Mouse (Mus musculus) hindbrain, embryonic 13.5 days (tissue): Measurements from ENCODE around the gene Prr22. TPM values are rescaled to one million over a fixed set of nuclear protein-coding genes. Genes with fewer than 3 reads are reported as not detected.
A peak's percentile ranks its signal among the peaks of the same experiment; 100 is the strongest.

Experiments
- ATAC-seq: fragments of 200-750 bp; cut with Nextera tagmentation; 2 replicates; pipeline ENCODE4 v1.8.0; 2017; ENCODE audit warnings: moderate TSS enrichment; ENCODE audit not compliant: low FRiP score
- H3K27ac ChIP-seq: fragments of 300-500 bp; sonication (generic); 2 replicates; pipeline ENCODE4 v1.5.1; 2015; ENCODE audit warnings: inconsistent platforms, mild to moderate bottlenecking, moderate library complexity
- H3K27me3 ChIP-seq: fragments of 300-500 bp; sonication (generic); 2 replicates; pipeline ENCODE4 v1.6.1; 2015; ENCODE audit warnings: mild to moderate bottlenecking, inconsistent platforms
- H3K36me3 ChIP-seq: fragments of 300-500 bp; sonication (generic); 2 replicates; pipeline ENCODE4 v1.6.1; 2015; ENCODE audit warnings: mild to moderate bottlenecking, inconsistent platforms
- H3K4me1 ChIP-seq: fragments of 300-500 bp; sonication (generic); replicated peaks from 2 replicates; pipeline ENCODE4 v1.6.1; 2015; ENCODE audit warnings: inconsistent platforms
- H3K4me2 ChIP-seq: fragments of 300-500 bp; sonication (generic); 2 replicates; pipeline ENCODE4 v1.6.1; 2015; ENCODE audit warnings: inconsistent platforms, mild to moderate bottlenecking, moderate library complexity
- H3K4me3 ChIP-seq: fragments of 300-500 bp; sonication (generic); 2 replicates; pipeline ENCODE4 v1.5.1; 2015; ENCODE audit warnings: mild to moderate bottlenecking, inconsistent platforms
- H3K9ac ChIP-seq: fragments of 300-500 bp; sonication (generic); 2 replicates; pipeline ENCODE4 v1.6.1; 2015; ENCODE audit warnings: mild to moderate bottlenecking, inconsistent platforms
- H3K9me3 ChIP-seq: fragments of 300-500 bp; sonication (generic); 2 replicates; pipeline ENCODE4 v1.6.1; 2016; ENCODE audit warnings: inconsistent platforms
- WGBS: fragments of 180-500 bp; shearing (Covaris S2); methylation state at CpG from one replicate; pipeline ENCODE4 v1.1.7; 2015; 5-methylcytosine and 5-hydroxymethylcytosine counted together
- polyA plus RNA-seq: library from polyadenylated mRNA; unstranded; fragments of >200 nt; fragmentation: Nextera tagmentation; extraction: Ambion mirVana; gene quantifications from 2 replicates; pipeline ENCODE4 v1.2.1, GENCODE M21; 2015

Gene Prr22
- polyA plus RNA-seq, 1 experiment from 2014 or later, result 1.0 TPM

DNA sequence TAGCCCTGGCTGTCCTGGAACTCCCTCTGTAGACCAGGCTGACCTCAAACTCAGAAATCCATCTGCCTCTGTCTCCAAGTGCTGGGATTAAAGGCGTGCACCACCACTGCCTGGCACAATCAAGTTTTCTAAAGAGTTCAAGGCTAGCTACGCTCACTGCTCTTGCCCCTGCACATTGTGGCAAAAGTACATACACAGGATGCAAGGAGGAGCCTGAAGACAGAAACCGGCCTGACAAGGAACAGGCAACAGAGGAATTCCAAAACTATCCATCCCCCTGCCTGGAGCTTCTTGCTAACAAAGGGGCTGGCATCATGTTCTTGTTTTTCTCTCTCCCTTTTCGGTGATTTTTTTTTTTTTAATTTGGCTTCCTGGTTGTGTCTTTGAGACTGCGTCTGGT, 25.9 kb upstream of the Prr22 start:
- Histone ChIP-seq H3K4me3 (no peak overlapping the region), H3K9me3 (no peaks in the 10 kb centered on the region), H3K4me2 (no peak overlapping the region), H3K27ac (no peak overlapping the region), H3K9ac (no peak overlapping the region), H3K27me3 (peaks cover 15% of the 10 kb centered on the region; the same call in 1 of the 2 replicates), H3K4me1 (no peaks in the 10 kb centered on the region), H3K36me3 (no peaks in the 10 kb centered on the region)
- 73% methylated on average over 5 of the region's 5 CpGs for whole genome bisulfite sequencing
- no peak for ATAC-seq

DNA sequence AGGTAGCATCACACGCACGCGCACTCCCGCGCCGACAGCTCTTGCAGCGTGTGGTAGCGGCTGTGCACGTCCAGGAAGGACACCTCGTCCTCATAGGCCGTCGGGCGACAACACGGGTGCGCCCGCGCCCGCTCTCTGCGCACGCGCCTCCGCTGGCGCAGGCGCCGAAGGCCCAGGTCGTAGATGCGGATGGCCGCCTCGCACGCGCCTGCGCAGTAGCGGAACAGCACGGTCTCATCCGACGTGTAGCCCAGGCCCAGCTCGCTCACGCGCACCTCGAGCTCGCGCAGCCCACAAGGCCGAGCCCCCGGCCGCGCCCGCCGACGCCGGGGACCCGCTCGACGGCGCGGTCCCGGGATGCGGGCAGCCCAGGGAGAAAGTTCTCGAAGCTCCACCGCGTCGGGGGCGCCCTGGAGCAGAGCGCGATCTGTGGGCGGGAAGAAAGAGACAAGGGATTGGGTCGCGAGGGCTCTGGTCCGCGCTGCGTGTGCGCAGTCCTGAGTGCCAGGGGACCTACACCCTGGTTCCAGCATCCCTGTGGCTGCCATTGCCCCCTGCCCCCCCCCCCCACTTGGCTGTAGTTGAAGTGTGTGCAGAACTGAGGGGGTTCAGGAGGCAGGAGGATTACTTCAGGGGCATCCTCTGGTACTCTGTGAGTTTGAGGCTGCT, 18.5 kb upstream of the Prr22 start:
- Histone ChIP-seq H3K9ac (no peak overlapping the region; the same call in 1 of the 2 replicates), H3K27ac (no peak overlapping the region)
- WGBS, result 25% methylated on average over 70 of the region's 71 CpGs

DNA sequence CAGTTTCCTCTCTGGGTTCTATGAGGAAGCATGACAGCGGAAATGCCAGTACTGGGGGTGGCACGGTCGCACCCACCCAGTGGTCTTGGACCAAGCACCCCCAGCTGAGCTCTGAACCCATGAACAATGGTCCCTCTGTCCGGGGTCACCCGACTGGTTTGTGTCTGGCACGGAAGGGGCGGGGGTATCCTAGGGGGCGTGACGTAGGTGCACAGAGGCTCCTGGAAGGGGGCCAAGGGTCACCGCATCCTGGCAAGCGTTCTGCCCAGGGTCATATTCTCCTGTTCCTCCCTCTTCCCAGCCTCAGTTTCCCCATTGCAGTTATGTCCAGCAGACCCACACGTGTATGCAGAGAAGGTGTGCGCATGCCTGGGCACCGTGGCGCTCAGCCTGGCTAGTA, 16.6 kb upstream of the Prr22 start:
- 23% methylated on average over 15 of the region's 15 CpGs for WGBS

More for the DNA sequence above, 18.5 kb upstream of the Prr22 start:
- H3K27me3 ChIP-seq, result peaks cover 84% of the 10 kb centered on the region
- ATAC-seq, result peak; percentile 82
- H3K4me2 ChIP-seq, result peak overlapping the region; percentile 46
- peak overlapping the region; percentile 36 for H3K4me3 ChIP-seq
- no peaks in the 10 kb centered on the region for H3K4me1 ChIP-seq
- H3K9me3 ChIP-seq, result no peaks in the 10 kb centered on the region
- H3K36me3 ChIP-seq, result no peaks in the 10 kb centered on the region

DNA sequence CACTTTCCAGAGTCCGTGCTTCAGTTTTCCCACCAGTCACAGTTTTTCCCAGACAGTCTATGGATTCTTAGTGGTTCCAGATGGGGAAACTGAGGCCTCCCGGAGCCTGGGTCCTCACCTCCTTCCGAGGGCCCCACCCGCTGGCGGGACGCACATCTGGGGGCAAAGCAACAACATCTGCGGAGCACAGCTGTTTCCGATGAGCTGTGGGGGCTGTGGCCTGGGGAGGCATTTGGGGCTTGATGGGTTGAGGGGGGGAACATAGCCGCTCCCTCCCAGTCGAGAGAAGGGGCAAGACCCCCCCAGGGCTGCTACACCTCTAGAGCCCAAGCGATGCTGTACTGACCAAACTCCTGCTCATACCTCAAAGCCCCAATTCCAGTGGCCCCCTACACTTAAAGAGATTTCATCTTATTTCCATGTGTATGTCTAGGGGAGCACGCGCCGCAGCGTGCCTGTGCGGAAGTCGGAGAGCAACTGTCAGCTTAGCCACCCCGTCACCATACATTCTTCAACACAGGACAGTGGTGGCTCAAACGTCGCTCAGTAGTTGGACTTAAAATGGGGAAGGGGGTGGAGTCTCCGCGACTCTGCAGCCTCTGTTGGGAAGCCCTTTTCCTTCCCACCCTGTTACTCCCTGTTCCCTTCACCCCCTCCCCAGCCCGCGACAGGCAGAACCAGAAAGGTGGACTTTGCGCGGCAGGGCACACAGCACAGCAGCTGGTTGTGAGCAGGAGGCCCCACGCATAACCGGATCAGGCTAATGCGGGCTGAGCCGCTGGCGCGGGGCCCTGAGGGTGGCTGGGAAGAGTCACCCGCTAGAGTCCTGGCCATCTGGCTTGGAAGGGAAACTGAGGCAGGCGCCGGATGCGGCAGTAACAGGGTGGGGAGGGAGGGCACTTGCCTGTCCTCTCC, 15.5 kb upstream of the Prr22 start:
- no peak overlapping the region for H3K4me2 ChIP-seq
- no peaks in the 10 kb centered on the region for H3K36me3 ChIP-seq

More for the DNA sequence above, 16.6 kb upstream of the Prr22 start:
- Histone ChIP-seq H3K4me1 (peaks cover 18% of the 10 kb centered on the region), H3K9ac (no peak overlapping the region), H3K27ac (no peak overlapping the region), H3K9me3 (no peaks in the 10 kb centered on the region), H3K4me2 (no peak overlapping the region), H3K36me3 (no peaks in the 10 kb centered on the region), H3K27me3 (peaks cover 95% of the 10 kb centered on the region), H3K4me3 (no peak overlapping the region)
- ATAC-seq, result no peak

DNA sequence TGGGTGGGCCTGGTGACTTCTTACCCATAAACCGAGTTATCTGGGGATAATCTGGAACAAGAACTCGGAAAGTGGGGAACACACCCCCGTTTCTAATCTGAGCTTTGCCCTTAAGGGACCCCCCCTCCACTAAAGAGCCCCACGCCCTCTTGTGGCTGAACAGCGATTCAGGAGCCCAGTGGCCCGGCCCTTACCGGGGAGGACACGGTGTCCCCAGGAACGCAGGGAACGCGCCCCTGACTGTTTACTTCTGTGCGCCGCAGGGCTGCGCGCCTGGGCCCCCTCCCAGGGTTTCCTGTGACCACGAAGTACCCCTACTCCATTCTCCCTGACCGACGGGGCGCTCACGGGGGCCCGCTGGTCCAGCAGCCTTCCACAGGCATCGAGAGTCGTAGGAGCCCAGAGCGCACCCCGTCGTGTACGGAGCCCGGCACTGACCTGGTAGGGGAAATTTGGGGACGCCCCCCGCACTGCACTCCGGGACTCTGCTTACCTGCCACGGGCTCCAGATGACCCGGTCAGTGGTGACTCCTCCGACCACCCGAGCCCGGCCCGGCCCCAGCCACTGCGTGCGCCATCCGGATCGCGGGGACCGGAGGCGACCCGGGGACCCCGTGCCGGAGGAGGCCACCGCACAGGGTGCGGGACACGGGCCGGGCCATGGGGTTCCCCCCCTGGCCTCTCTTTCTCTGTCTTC, 13.2 kb upstream of the Prr22 start:
- Histone ChIP-seq H3K27me3 (peaks cover 92% of the 10 kb centered on the region), H3K4me1 (peaks cover 26% of the 10 kb centered on the region), H3K9me3 (no peaks in the 10 kb centered on the region), H3K4me2 (peak overlapping the region; percentile 71), H3K9ac (peak overlapping the region; percentile 66), H3K27ac (no peak overlapping the region), H3K4me3 (peak overlapping the region; percentile 42), H3K36me3 (no peaks in the 10 kb centered on the region)
- 1% methylated on average over 46 of the region's 51 CpGs for WGBS
- no peak for ATAC-seq

More for the DNA sequence above, 15.5 kb upstream of the Prr22 start:
- Histone ChIP-seq H3K9ac (no peak overlapping the region), H3K27ac (no peak overlapping the region), H3K4me3 (no peak overlapping the region), H3K4me1 (peaks cover 22% of the 10 kb centered on the region), H3K9me3 (no peaks in the 10 kb centered on the region), H3K27me3 (peaks cover 99% of the 10 kb centered on the region)
- 17% methylated on average over 36 of the region's 36 CpGs for WGBS
- no peak for ATAC-seq

DNA sequence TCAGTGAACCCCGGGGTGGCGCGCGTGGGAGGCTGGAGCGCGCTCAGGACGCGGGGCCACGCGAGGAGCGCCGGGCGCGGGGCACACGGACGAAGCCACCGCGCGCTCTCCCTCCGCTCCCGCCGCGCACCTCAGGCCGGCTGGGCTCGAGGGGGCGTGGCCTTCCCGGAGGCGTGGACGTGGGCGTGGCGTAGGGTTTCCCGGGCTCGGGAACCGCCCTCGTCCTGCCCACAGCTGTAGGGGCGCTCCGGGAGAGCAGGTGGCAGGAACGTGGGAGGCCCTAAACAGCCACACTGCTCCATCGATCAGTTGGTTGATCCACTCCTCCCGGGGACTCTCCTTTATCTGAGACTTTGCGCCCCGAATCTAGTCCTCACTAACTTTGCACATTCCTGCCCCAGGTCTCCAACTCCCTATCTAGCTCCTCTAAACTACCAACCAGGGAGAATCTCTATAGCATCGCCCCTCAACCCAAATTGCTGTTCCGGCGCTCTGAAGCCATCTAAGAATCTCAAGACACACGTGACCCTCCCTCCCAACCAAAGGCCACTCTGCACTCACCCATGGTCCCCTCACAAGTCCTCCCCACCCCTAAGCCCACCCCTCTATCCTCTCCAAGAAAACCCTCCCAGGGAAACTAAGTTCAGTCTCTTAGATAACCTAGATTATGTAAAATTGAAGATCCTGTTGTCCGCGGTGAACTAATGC, 12.5 kb upstream of the Prr22 start, which contains the start of gene Nrtn:
Gene Nrtn (minus strand): TSS at position 115 of the 708 bp plus-strand sequence.
- 2% methylated on average over 29 of the region's 48 CpGs for WGBS
- no peaks in the 10 kb centered on the region for H3K9me3 ChIP-seq
- peaks cover 84% of the 10 kb centered on the region for H3K27me3 ChIP-seq
- H3K9ac ChIP-seq, result peak within 1 kb of the TSS; percentile 66
- H3K27ac ChIP-seq, result no peak within 1 kb of the TSS
- H3K4me2 ChIP-seq, result peak within 1 kb of the TSS; percentile 71
- peaks cover 30% of the 10 kb centered on the region for H3K4me1 ChIP-seq
- no peak for ATAC-seq
- no peaks in the 10 kb centered on the region for H3K36me3 ChIP-seq
- peak within 1 kb of the TSS; percentile 42 for H3K4me3 ChIP-seq

DNA sequence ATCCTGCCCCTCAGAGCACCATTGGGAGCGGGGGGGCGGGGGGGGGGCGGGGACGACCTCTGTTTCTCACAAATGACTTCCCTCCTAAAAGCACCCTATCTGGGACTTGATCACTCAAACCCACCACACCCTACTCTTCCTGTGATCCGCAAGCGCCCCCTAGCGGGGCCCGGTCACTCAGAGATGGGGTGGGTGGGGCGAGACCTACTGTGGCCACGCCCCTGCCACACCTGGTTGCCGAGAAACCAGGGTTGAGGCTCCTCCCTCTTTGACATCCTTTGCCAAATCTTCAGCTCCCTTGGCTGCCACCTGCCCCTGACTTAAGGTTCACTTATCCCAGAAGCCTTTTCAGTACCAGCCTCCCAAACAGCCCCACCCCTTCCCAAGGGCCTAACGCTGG, 11.9 kb upstream of the Prr22 start:
- Histone ChIP-seq H3K36me3 (no peaks in the 10 kb centered on the region), H3K4me1 (peaks cover 36% of the 10 kb centered on the region), H3K9me3 (no peaks in the 10 kb centered on the region), H3K27ac (no peak overlapping the region), H3K4me3 (no peak overlapping the region), H3K27me3 (peaks cover 79% of the 10 kb centered on the region), H3K4me2 (no peak overlapping the region), H3K9ac (no peak overlapping the region)
- ATAC-seq, result no peak
- WGBS, result 7% methylated on average over 12 of the region's 12 CpGs

DNA sequence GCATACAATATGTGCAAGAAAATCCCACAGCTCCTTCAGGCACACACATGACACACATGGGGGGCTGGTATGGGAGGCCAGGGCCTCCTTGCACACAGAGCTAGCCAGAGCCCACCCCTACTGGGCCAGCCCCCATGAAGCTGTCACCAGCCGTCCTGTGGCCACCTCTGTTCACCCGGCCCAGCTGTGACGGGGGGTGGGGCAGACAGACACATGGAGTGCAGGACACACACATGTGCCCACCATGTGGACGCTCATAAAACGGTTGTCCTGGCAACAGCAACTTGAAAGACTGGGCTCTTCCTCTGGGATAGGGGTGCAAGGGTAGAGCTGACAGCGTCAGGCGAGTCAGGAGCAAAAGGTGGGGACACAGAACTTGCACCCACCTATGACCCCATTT, 10.8 kb upstream of the Prr22 start:
- Histone ChIP-seq H3K9ac (0 out of 2 replicates have a peak overlapping the region, but pooled peaks have one; percentile 20), H3K4me1 (peaks cover 44% of the 10 kb centered on the region), H3K9me3 (no peaks in the 10 kb centered on the region), H3K27me3 (peaks cover 68% of the 10 kb centered on the region), H3K27ac (no peak overlapping the region), H3K4me3 (no peak overlapping the region), H3K4me2 (no peak overlapping the region), H3K36me3 (no peaks in the 10 kb centered on the region)
- WGBS, result 36% methylated on average over 7 of the region's 7 CpGs
- ATAC-seq, result no peak

DNA sequence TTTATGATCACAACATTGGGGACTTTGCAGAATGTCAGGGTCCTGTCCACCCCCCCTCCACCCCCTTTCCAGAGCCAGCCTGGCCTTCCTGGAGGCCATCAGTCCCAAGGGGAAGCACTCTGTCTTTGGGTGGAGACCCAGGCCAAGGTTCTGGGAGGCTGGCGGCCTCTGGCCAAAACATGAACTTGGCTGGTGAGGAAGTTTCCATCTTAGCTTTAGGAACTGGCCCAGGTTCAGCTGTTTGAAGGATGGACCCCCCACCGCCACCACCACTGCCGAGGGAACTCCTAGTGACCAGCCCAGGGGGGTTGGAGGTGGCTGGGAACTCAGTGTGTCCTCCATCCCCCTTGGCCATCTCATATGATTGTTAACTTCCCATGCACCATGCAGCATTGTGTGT, 9.0 kb upstream of the Prr22 start:
- H3K4me2 ChIP-seq, result 0 out of 2 replicates have a peak overlapping the region, but pooled peaks have one; percentile 70
- 0 out of 2 replicates have a peak overlapping the region, but pooled peaks have one; percentile 96 for H3K27ac ChIP-seq
- no peaks in the 10 kb centered on the region for H3K36me3 ChIP-seq
- H3K27me3 ChIP-seq, result peaks cover 49% of the 10 kb centered on the region
- no peaks in the 10 kb centered on the region for H3K9me3 ChIP-seq
- no peak overlapping the region for H3K9ac ChIP-seq
- 73% methylated on average over 3 of the region's 3 CpGs for WGBS
- no peak overlapping the region for H3K4me3 ChIP-seq
- ATAC-seq, result no peak
- peaks cover 51% of the 10 kb centered on the region for H3K4me1 ChIP-seq

DNA sequence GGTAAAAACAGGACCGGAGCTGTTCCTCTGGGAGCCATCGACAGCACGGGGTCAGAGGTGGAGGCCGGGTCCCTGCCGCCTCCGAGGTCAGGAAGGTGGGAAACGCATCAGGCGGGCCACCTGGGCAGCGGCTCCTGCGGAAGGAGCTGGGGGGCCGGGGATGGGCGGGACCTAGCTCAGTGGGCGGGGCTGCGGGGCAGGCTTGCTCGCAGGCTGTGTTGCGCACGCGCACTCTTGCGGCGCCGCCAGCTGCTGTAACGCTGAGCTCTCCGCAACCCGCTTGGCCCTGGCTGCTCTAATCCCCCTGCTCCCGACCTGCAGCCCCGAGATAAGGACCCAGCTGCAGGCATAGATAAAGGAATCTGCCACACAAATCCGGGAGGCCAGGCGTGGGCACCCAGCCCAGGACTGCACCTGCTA, 8.0 kb upstream of the Prr22 start:
- peak overlapping the region; percentile 77 for H3K9ac ChIP-seq
- H3K27ac ChIP-seq, result peak overlapping the region; percentile 96
- H3K4me3 ChIP-seq, result peak overlapping the region; percentile 48
- no peaks in the 10 kb centered on the region for H3K9me3 ChIP-seq
- peaks cover 47% of the 10 kb centered on the region for H3K4me1 ChIP-seq
- H3K4me2 ChIP-seq, result peak overlapping the region; percentile 70
- peaks cover 7% of the 10 kb centered on the region for H3K36me3 ChIP-seq
- under 1% methylated on average over 28 of the region's 28 CpGs for WGBS
- ATAC-seq, result peak; percentile 30
- peaks cover 40% of the 10 kb centered on the region for H3K27me3 ChIP-seq
